Mouse (Mus musculus) forebrain, postnatal 0 days (tissue): ENCODE data around the gene Tmem207. TPM values are rescaled to one million over a fixed set of nuclear protein-coding genes. Genes with fewer than 3 reads are reported as not detected.

Experiments used
- ATAC-seq: fragments of 200-750 bp; cut with Nextera tagmentation; 2 replicates; pipeline ENCODE4 v1.8.0; 2017; ENCODE audit warnings: mild to moderate bottlenecking, moderate library complexity
- DNase-seq: peaks from one replicate; pipeline ENCODE4 v3.0.0-alpha.2; 2015
- H3K27ac ChIP-seq: fragments of 300-500 bp; sonication (generic); 2 replicates; pipeline ENCODE4 v1.5.1; 2014; ENCODE audit warnings: low read depth, mild to moderate bottlenecking, antibody characterized with exemption, low read length, moderate library complexity, mixed read lengths
- H3K27me3 ChIP-seq: fragments of 300-500 bp; sonication (generic); 2 replicates; pipeline ENCODE4 v1.6.1; 2014; ENCODE audit warnings: mild to moderate bottlenecking, low read length, mixed read lengths; ENCODE audit not compliant: insufficient read depth
- H3K36me3 ChIP-seq: fragments of 300-500 bp; sonication (generic); 2 replicates; pipeline ENCODE4 v1.6.1; 2014; ENCODE audit warnings: mild to moderate bottlenecking, moderate library complexity; ENCODE audit not compliant: insufficient read depth
- H3K4me1 ChIP-seq: fragments of 300-500 bp; sonication (generic); 2 replicates; pipeline ENCODE4 v1.6.1; 2014; ENCODE audit warnings: antibody characterized with exemption; ENCODE audit not compliant: insufficient read depth
- H3K4me2 ChIP-seq: fragments of 300-500 bp; sonication (generic); 2 replicates; pipeline ENCODE4 v1.6.1; 2014; ENCODE audit warnings: low read depth, mild to moderate bottlenecking, moderate library complexity
- H3K4me3 ChIP-seq: fragments of 300-500 bp; sonication (generic); 2 replicates; pipeline ENCODE4 v1.5.1; 2014; ENCODE audit warnings: low read depth, low read length, mixed read lengths
- H3K9ac ChIP-seq: fragments of 300-500 bp; sonication (generic); 2 replicates; pipeline ENCODE4 v1.6.1; 2014; ENCODE audit warnings: mild to moderate bottlenecking
- H3K9me3 ChIP-seq: fragments of 300-500 bp; sonication (generic); 2 replicates; pipeline ENCODE4 v1.6.1; 2016; ENCODE audit warnings: low read length
- CTCF ChIP-seq: sonication (generic); IDR thresholded peaks from 2 replicates; pipeline ENCODE4 v1.5.1; 2016; ENCODE audit warnings: antibody characterized with exemption, control low read depth, low read depth
- WGBS: fragments of 180-500 bp; shearing (Covaris S2); extraction: QIAGEN DNeasy Blood & Tissue Kit; methylation state at CpG from one replicate; pipeline ENCODE4 v1.1.7; 2014; 5-methylcytosine and 5-hydroxymethylcytosine counted together
- polyA plus RNA-seq: library from polyadenylated mRNA; unstranded; fragments of >200 nt; fragmentation: Nextera tagmentation; extraction: Ambion mirVana; gene quantifications from 2 replicates; pipeline ENCODE4 v1.2.1, GENCODE M21; 2015
- total RNA-seq: library from RNA; depleted of rRNA; stranded (reverse); fragments of >200 nt; gene quantifications from 2 replicates; pipeline ENCODE4 v1.2.3, GENCODE M21; 2014; rRNA removed

Gene Tmem207
- total and polyA plus RNA-seq, 2 experiments from 2014 or later, result not detected

- Histone ChIP-seq H3K4me1 (no peaks in the 10 kb centered on the region), H3K9ac (no peak within 1 kb of the TSS), H3K27me3 (no peaks in the 10 kb centered on the region), H3K4me2 (no peak within 1 kb of the TSS), H3K27ac (no peak within 1 kb of the TSS), H3K36me3 (no peaks in the 10 kb centered on the region), H3K9me3 (no peaks in the 10 kb centered on the region), H3K4me3 (no peak within 1 kb of the TSS)
- TF ChIP-seq CTCF, result no peak
- DNase-seq (no peak), ATAC-seq (no peak)
- WGBS, result 79% methylated on average over 7 of the region's 7 CpGs
Measured at GRCm38 (mm10) chr16:26462835-26463234, 63.7 kb downstream of the Tmem207 start, which contains the start of gene Cldn16. TSS of gene Cldn16 (plus strand) at chr16:26463135.

GRCm38 (mm10) chr16:26456182-26456581 lies 70.4 kb downstream of the Tmem207 start:
- Histone ChIP-seq H3K36me3 (no peaks in the 10 kb centered on the region), H3K27ac (no peak overlapping the region), H3K9me3 (no peaks in the 10 kb centered on the region), H3K9ac (no peak overlapping the region), H3K4me1 (no peaks in the 10 kb centered on the region), H3K4me3 (no peak overlapping the region), H3K27me3 (no peaks in the 10 kb centered on the region), H3K4me2 (no peak overlapping the region)
- TF ChIP-seq CTCF, result no peak
- WGBS, result 94% methylated on average over 2 of the region's 2 CpGs
- ATAC-seq (no peak), DNase-seq (no peak)

- Histone ChIP-seq H3K9ac (no peak overlapping the region), H3K4me1 (no peaks in the 10 kb centered on the region), H3K36me3 (no peaks in the 10 kb centered on the region), H3K9me3 (no peaks in the 10 kb centered on the region), H3K27ac (no peak overlapping the region), H3K4me3 (no peak overlapping the region), H3K27me3 (no peaks in the 10 kb centered on the region), H3K4me2 (no peak overlapping the region)
- DNase-seq (no peak), ATAC-seq (no peak)
- WGBS, result 67% methylated on average over 3 of the region's 3 CpGs
- no peak for TF ChIP-seq CTCF
Measured at GRCm38 (mm10) chr16:26454163-26454562, 72.4 kb downstream of the Tmem207 start.

Other genes starting within 250 kb of the Tmem207 start
- gene Cldn1, start 154.9 kb downstream of the Tmem207 start, total RNA-seq, result 4.9 and 5.3 TPM in 2 replicates
- gene Cldn1, start 154.9 kb downstream of the Tmem207 start, polyA plus RNA-seq, result 4.5 and 5.8 TPM in 2 replicates
- not detected in 2 replicates for gene Cldn16, start 63.6 kb downstream of the Tmem207 start, total RNA-seq
- 0.35 TPM in 1 of 2 replicates, not detected in the other for gene Cldn16, start 63.6 kb downstream of the Tmem207 start, polyA plus RNA-seq
- 8.9 and 9.3 TPM in 2 replicates for gene Il1rap, start 54.9 kb upstream of the Tmem207 start, total RNA-seq
- gene Il1rap, start 54.9 kb upstream of the Tmem207 start, polyA plus RNA-seq, result 4.7 and 5.2 TPM in 2 replicates